Mouse (Mus musculus) macrophage (primary cell): ENCODE measurements around the gene Bves. TPM values are rescaled to one million over a fixed set of nuclear protein-coding genes. Genes with fewer than 3 reads are reported as not detected.

Experiments
- H3K27ac ChIP-seq: fragments of 350-480 bp; formaldehyde crosslinking; 2 replicates; pipeline ENCODE4 v1.9.0; 2021
- H3K36me3 ChIP-seq: fragments of 350-480 bp; formaldehyde crosslinking; 2 replicates; pipeline ENCODE4 v1.9.0; 2021; ENCODE audit errors: inconsistent target
- H3K4me3 ChIP-seq: fragments of 350-480 bp; formaldehyde crosslinking; 2 replicates; pipeline ENCODE4 v1.9.0; 2021; ENCODE audit errors: inconsistent target
- H3K79me2 ChIP-seq: fragments of 350-480 bp; formaldehyde crosslinking; 2 replicates; pipeline ENCODE4 v1.9.0; 2021; ENCODE audit errors: inconsistent target
- WGBS: methylation state at CpG from one replicate; pipeline ENCODE4 v1.1.7; 2026; ENCODE audit warnings: inconsistent platforms; ENCODE audit not compliant: missing documents; 5-methylcytosine and 5-hydroxymethylcytosine counted together
- polyA plus RNA-seq: library from polyadenylated mRNA; stranded (reverse); fragments of 250-400 nt; gene quantifications from 3 replicates; pipeline ENCODE4 v1.2.4, GENCODE M21; 2018; ENCODE audit warnings: inconsistent platforms

Bves gene
- polyA plus RNA-seq, 1 experiment from 2014 or later: not detected

DNA sequence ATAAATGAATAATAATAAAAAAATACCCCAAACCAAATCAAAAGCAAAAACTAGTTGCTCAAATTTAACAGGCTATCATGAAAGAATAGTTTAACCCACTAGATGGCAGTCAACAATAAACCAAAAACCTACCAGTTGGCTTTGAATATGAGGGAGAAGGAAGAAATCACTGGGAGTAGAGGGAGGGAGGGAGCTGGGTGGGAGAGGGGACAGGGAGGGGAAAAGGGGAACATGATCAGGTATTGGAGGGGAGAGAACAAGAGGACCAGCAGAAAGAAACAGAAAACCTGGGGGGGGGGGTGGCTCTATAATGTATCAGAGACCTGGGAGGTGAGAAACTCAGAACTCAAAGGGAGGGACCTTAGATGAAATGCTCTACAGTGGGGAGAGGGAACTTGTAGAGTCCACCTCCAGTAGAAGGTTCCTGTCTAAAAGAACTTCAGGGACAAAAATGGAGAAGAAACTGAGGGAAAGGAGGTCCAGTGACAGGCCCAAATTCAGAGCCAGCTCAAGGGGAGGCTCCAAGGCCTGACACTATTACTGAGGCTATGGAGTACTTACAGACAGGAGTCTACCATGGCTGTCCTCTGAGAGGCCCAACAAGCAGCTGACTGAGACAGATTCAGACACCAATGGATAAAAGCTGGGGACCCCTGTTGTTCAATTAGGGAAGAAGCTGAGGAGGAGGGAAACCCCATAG, 46.5 kb downstream of the Bves start:
- no peaks in the 10 kb centered on the region for H3K79me2 ChIP-seq
- no peak overlapping the region for H3K4me3 ChIP-seq
- no peak overlapping the region for H3K27ac ChIP-seq
- no peaks in the 10 kb centered on the region for H3K36me3 ChIP-seq

DNA sequence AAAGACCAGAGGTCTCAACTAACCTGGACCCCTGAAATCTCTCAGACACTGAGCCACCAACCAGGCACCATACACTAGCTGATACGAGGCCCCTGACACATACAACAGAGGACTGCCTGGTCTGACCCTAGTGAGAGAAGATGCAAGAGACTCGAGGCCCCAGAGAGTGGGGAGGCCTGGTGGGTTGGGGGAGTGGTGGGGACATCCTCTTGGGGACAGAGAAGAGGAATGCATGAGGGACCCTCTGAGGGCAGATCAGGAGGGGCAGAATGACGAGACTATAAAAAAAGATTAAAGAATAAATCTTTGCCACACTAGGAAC, 47.0 kb downstream of the Bves start:
- H3K27ac ChIP-seq: no peak overlapping the region
- H3K36me3 ChIP-seq: no peaks in the 10 kb centered on the region
- no peaks in the 10 kb centered on the region for H3K79me2 ChIP-seq
- H3K4me3 ChIP-seq: no peak overlapping the region
- 84% methylated on average over 3 of the region's 3 CpGs for WGBS

DNA sequence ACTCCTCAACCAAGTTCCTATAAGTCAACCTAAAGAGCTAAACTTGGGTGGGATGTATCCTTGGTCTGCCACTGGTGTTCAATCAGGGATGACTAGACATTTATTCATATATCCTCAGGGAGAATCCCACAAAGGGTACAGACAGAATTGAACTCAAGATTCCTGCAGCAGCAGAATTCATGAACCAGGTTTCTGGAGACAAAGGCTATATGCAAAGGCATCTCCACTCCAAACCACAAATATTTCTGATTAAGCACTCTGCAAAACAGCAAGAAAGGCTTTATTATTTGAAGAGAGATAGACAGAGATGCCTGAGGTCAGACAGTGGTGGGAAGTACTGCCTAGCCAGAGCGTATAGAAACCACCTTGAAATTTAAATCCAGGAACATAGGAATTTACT, 62.6 kb downstream of the Bves start:
- 89% methylated on average over 1 of the region's 1 CpGs for WGBS
- Histone ChIP-seq H3K4me3 (no peak overlapping the region), H3K27ac (no peak overlapping the region), H3K36me3 (no peaks in the 10 kb centered on the region), H3K79me2 (no peaks in the 10 kb centered on the region)

DNA sequence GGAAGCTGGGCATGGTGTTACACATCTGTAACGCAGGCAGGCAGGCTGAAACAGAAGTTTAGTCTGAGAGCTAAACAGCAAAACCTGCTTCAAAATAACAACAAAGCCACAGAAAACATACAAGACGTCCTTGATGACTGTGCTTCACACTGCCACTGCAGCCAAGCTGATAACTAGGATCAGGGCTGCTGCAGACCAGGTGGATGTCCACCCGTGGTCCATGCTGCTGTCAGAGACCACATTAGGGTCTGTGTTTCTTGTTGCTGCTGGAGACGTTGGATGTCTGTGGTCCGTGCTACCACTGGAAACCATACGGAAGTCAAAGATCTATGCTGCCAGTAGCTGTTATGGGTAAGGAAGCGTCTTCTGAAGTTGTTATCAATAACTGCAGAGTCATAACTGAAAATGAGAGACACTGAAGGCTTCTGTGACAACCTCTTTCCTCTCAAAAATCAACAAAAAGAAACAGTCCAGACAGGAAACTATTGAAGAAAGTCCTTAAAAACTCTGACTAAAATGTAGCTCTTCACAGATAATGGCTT, 64.2 kb downstream of the Bves start:
- Histone ChIP-seq H3K36me3 (no peaks in the 10 kb centered on the region), H3K27ac (no peak overlapping the region), H3K4me3 (no peak overlapping the region), H3K79me2 (no peaks in the 10 kb centered on the region)
- WGBS: 87% methylated on average over 7 of the region's 7 CpGs

DNA sequence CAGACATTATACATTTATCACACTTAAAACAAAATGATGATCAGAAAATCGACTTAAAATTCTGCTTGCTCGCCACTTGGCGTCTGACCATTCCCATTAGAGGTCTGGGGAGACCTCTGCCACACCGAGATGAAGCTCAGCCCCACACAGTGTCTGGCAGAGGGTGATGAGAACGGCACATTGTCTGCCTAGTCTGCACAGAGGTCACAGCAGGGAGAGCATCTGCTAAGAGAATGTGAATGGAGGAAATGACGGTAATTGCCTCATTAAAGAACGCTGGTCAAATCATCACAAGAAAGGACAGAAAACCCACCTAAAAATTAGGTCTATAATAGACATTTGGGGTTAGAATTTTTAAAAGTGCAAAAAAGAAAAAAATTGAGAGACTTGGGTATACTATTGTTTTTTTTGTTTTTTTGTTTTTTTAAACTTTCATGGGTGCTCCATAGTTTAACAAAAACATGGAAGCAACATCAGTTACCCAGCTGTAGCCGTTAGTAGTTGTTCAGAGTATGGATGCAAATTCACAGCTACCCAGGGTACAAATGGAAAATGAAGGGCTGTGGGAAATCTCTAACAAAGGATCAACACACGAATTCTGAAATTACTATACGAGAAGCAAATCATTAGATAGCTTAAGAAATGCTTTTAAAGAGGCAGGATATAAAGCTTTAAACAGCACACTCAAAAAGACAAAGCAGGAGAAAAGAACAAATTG, 75.2 kb downstream of the Bves start:
- no peak overlapping the region for H3K27ac ChIP-seq
- H3K79me2 ChIP-seq: no peaks in the 10 kb centered on the region
- H3K36me3 ChIP-seq: no peaks in the 10 kb centered on the region
- WGBS: 85% methylated on average over 10 of the region's 10 CpGs
- H3K4me3 ChIP-seq: no peak overlapping the region

DNA sequence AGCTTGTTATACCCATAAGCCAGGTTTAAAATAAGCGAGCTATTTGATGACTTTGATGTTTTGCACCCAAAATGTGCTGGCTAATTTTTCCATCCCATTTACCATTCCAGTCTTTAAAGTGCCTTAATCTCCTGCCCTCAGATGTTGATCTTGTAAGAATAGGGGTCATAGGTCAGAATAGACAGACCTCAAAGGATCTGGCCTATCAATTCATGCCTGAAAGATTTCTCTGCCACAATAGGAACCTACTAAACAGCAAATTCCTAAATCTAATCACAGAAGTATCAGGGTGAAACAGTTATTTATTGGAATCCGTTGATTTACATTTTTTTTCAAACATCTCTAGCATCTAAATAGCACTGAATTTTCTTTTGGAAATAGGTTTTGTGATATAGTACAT, 76.2 kb downstream of the Bves start:
- WGBS: 86% methylated on average over 2 of the region's 2 CpGs
- H3K79me2 ChIP-seq: no peaks in the 10 kb centered on the region
- no peak overlapping the region for H3K27ac ChIP-seq
- no peak overlapping the region for H3K4me3 ChIP-seq
- no peaks in the 10 kb centered on the region for H3K36me3 ChIP-seq

DNA sequence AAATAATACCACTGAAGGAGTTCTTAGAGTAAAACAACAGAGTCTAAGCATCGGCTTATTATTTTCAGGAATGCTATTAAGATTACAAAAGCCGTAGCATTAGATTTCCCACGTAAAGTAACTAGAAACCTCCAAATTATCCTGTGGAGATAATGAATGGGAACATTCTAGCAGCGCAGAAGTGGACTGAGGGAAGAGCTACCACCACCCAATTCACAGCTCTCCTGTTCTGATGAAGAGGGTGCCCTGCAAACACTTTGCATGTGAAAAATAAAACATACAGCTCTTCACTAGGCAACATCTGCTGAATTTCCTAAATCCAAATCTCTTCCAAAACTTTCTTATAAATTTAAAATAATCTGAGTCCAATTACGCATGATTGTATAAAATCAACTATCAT, 76.6 kb downstream of the Bves start:
- H3K4me3 ChIP-seq: no peak overlapping the region
- 92% methylated on average over 5 of the region's 5 CpGs for WGBS
- H3K27ac ChIP-seq: no peak overlapping the region
- H3K79me2 ChIP-seq: no peaks in the 10 kb centered on the region
- no peaks in the 10 kb centered on the region for H3K36me3 ChIP-seq

Other genes with a start within 250 kb of the Bves start
- not detected in 3 replicates for gene Popdc3, start 157.7 kb upstream of the Bves start, polyA plus RNA-seq
- gene Lin28b, start 150.6 kb downstream of the Bves start, polyA plus RNA-seq: not detected in 3 replicates
- 3.1 to 6.2 TPM (median 3.6 TPM) in 3 replicates for gene Hace1, start 242.1 kb downstream of the Bves start, polyA plus RNA-seq